In the genomic region with DNA sequence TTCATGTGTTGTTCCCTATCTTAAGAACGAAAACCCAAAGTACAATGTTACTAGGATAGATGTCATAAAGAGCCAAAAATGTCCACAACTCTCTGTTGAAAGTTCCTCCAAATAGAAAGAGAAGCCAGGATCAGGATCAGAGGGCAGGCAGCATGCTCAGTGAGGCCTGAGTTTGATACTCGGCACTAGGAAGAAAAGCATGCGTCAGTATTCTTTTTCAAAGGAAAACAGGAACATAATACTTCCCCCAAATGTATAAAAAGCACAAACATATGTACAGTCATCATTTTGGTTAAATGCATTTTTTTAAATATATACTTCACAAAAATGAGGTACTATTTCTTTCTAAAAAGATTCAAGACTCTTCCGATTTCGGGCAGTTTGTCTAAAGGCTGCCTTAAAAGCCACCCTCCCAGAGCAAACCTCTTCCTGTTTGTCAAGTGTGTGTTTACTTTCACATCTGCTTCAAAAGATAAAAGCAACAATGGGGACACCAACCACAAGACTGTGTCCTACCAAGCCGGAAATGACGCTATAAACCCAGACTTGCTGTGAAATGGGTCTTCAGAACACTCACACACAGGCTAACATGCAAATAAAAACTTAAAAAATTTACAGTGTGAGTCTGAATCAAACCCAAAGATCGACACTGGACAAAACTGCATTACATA, we compare ENCODE assay signal across 12 mouse cellular contexts. TPM values are rescaled to one million over a fixed set of nuclear protein-coding genes. Genes with fewer than 3 reads are reported as not detected.
A peak's percentile ranks its signal among the peaks of the same experiment; 100 is the strongest.
DNase-seq lines count a peak whose midpoint lies in the region; ATAC-seq and TF ChIP-seq lines count a peak whose summit lies in the region.
"Had no signal": no experiment of that assay in that cellular context is flagged by ENCODE, and none has a peak within 500 bp of the region (broad histone marks: within the 10 kb centered on the region; RNA-seq: fewer than 3 reads in every experiment).

No protein-coding gene starts in this region.

- H3K9me3 ChIP-seq in heart, embryonic 16.5 days (replicated peaks; ENCODE audit: control insufficient read depth, low read length) = no peaks in the 10 kb centered on the region
- H3K9me3 ChIP-seq in forebrain, postnatal 0 days (ENCODE audit: low read length) = no peaks in the 10 kb centered on the region
- H3K9me3 ChIP-seq: embryonic facial prominence, embryonic 13.5 days had no signal

- no peaks in the 10 kb centered on the region for H3K27me3 ChIP-seq in heart, embryonic 16.5 days (ENCODE audit: control insufficient read depth, insufficient read depth, low read length)
- no peaks in the 10 kb centered on the region for H3K27me3 ChIP-seq in forebrain, postnatal 0 days (ENCODE audit: insufficient read depth, low read length)
- H3K27me3 ChIP-seq: embryonic facial prominence, embryonic 13.5 days had no signal

- H3K4me3 ChIP-seq in heart, embryonic 16.5 days (ENCODE audit: low read length) = no peak overlapping the region
- no peak overlapping the region for H3K4me3 ChIP-seq in forebrain, postnatal 0 days (ENCODE audit: low read depth, low read length)
- H3K4me3 ChIP-seq: embryonic facial prominence, embryonic 13.5 days had no signal

- intact Hi-C loops in heart, postnatal 14 days (cut with DNase I) = no loop called here

- H3K4me2 ChIP-seq in heart, embryonic 16.5 days (ENCODE audit: low read depth, low read length) = no peak overlapping the region
- H3K4me2 ChIP-seq in forebrain, postnatal 0 days (ENCODE audit: low read depth) = no peak overlapping the region
- H3K4me2 ChIP-seq: embryonic facial prominence, embryonic 13.5 days had no signal

- H3K27ac ChIP-seq in heart, embryonic 16.5 days (ENCODE audit: low read length) = peak overlapping the region; percentile 18; the same call in 1 of the 2 replicates
- H3K27ac ChIP-seq in forebrain, postnatal 0 days (ENCODE audit: low read depth, low read length) = no peak overlapping the region
- H3K27ac ChIP-seq: embryonic facial prominence, embryonic 13.5 days had no signal

- no peaks in the 10 kb centered on the region for H3K36me3 ChIP-seq in heart, embryonic 16.5 days (ENCODE audit: control insufficient read depth, insufficient read depth)
- no peaks in the 10 kb centered on the region for H3K36me3 ChIP-seq in forebrain, postnatal 0 days (ENCODE audit: insufficient read depth)
- H3K36me3 ChIP-seq: embryonic facial prominence, embryonic 13.5 days had no signal

- H3K9ac ChIP-seq in heart, embryonic 16.5 days (ENCODE audit: low read length) = no peak overlapping the region
- H3K9ac ChIP-seq in forebrain, postnatal 0 days = no peak overlapping the region
- H3K9ac ChIP-seq: embryonic facial prominence, embryonic 13.5 days had no signal

- 65% methylated on average over 8 of the region's 8 CpGs for WGBS in heart, embryonic 16.5 days
- whole genome bisulfite sequencing in forebrain, postnatal 0 days = 87% methylated on average over 8 of the region's 8 CpGs

- no peak for ATAC-seq in heart, embryonic 16.5 days (replicated peaks; ENCODE audit: extremely low read depth, insufficient read depth, low FRiP score)
- peak; percentile 95 for ATAC-seq in monocyte, adult 5-6 weeks (replicated peaks; ENCODE audit: insufficient number of reproducible peaks, low FRiP score, low TSS enrichment, poor library complexity, severe bottlenecking)
- ATAC-seq in forebrain, postnatal 0 days = no peak

- H3K4me1 ChIP-seq in heart, embryonic 16.5 days (ENCODE audit: control insufficient read depth, insufficient read depth, low read length) = peaks cover 21% of the 10 kb centered on the region
- H3K4me1 ChIP-seq in forebrain, postnatal 0 days (ENCODE audit: insufficient read depth) = no peaks in the 10 kb centered on the region

- peak; percentile 96 for DNase-seq in heart, adult 11 months
- DNase-seq in heart, postnatal 14 days = no peak
- DNase-seq in CD8-positive naive resting alpha-beta T cell, adult 2 months (ENCODE audit: low read depth in 2 of 2, low spot score in 2 of 2) = peak; percentile 71 to 78
- DNase-seq in forebrain, postnatal 0 days = no peak
- no peak for DNase-seq in adrenal gland, postnatal 4 days (ENCODE audit: low spot score in 2 of 2)
- no peak for DNase-seq in ovary, postnatal 14 days (ENCODE audit: low spot score)

- TF ChIP-seq CTCF in forebrain, postnatal 0 days (IDR thresholded peaks at IDR 0.05; ENCODE audit: low read depth) = no peak

RNA-seq across cellular contexts. Expression of gene Gm10300, which starts 34.4 kb away (rescaled TPM):
- total RNA-seq in heart, postnatal 14 days (2021) = under 1 TPM; 0.15 to 0.19 TPM
- polyA plus RNA-seq in heart, embryonic 16.5 days (2015; fragmentation: Nextera tagmentation; extraction: Ambion mirVana) = 0.05 and 0.10 TPM in 2 replicates
- 0.19 to 2.2 TPM (median 0.85 TPM) in 3 replicates for total RNA-seq in monocyte, adult 5-6 weeks (2017)
- total RNA-seq in forebrain, postnatal 0 days (2014; rRNA removed) = 0.14 TPM in 1 of 2 replicates, not detected in the other
- polyA plus RNA-seq in forebrain, postnatal 0 days (2015; fragmentation: Nextera tagmentation; extraction: Ambion mirVana) = not detected in 2 replicates
- under 1 TPM; 0.70 to 0.73 TPM for total RNA-seq in adrenal gland, postnatal 4 days (2021)
- polyA plus RNA-seq: C2C12; limb, embryonic 11.5 days; testis, adult 2 months had no signal

RNA-seq across cellular contexts. Expression of gene Epb41, which starts 35.0 kb away (rescaled TPM):
- total RNA-seq in heart, postnatal 14 days (2021) = 100 to 1,000 TPM; 216 to 281 TPM
- 67.4 and 68.6 TPM in 2 replicates for polyA plus RNA-seq in heart, embryonic 16.5 days (2015; fragmentation: Nextera tagmentation; extraction: Ambion mirVana)
- 92.6 to 112 TPM (median 98.1 TPM) in 3 replicates for total RNA-seq in monocyte, adult 5-6 weeks (2017)
- 65.0 and 68.3 TPM in 2 replicates for total RNA-seq in forebrain, postnatal 0 days (2014; rRNA removed)
- polyA plus RNA-seq in forebrain, postnatal 0 days (2015; fragmentation: Nextera tagmentation; extraction: Ambion mirVana) = 32.4 and 36.5 TPM in 2 replicates
- total RNA-seq in adrenal gland, postnatal 4 days (2021) = 10 to 100 TPM; 67.2 to 91.2 TPM

Comparison
In these comparisons a context has a peak if more than half of its experiments do, and no peak if none do; other contexts are left out.
1. DNase-seq: peak in heart, adult 11 months (single experiment) and CD8-positive naive resting alpha-beta T cell, adult 2 months (2 of 2); none in heart, postnatal 14 days (0 of 2), forebrain, postnatal 0 days (single experiment), adrenal gland, postnatal 4 days (0 of 2) and ovary, postnatal 14 days (single experiment).